Mouse (Mus musculus) heart, embryonic 15.5 days (tissue): ENCODE data around the gene Slc6a21. TPM values are rescaled to one million over a fixed set of nuclear protein-coding genes. Genes with fewer than 3 reads are reported as not detected.
A peak's percentile ranks its signal among the peaks of the same experiment; 100 is the strongest.

Source experiments
- ATAC-seq: fragments of 200-750 bp; cut with Nextera tagmentation; replicated peaks from 2 replicates; pipeline ENCODE4 v1.8.0; 2017; ENCODE audit warnings: low read depth, moderate TSS enrichment; ENCODE audit not compliant: insufficient number of reproducible peaks, insufficient read depth, low FRiP score
- H3K27ac ChIP-seq: fragments of 300-500 bp; sonication (generic); 2 replicates; pipeline ENCODE4 v1.5.1; 2015; ENCODE audit warnings: mild to moderate bottlenecking, inconsistent platforms
- H3K27me3 ChIP-seq: fragments of 300-500 bp; sonication (generic); 2 replicates; pipeline ENCODE4 v1.6.1; 2015; ENCODE audit warnings: inconsistent platforms
- H3K36me3 ChIP-seq: fragments of 300-500 bp; sonication (generic); 2 replicates; pipeline ENCODE4 v1.6.1; 2015; ENCODE audit warnings: mild to moderate bottlenecking, inconsistent platforms
- H3K4me1 ChIP-seq: fragments of 300-500 bp; sonication (generic); replicated peaks from 2 replicates; pipeline ENCODE4 v1.6.1; 2015; ENCODE audit warnings: inconsistent platforms
- H3K4me2 ChIP-seq: fragments of 300-500 bp; sonication (generic); 2 replicates; pipeline ENCODE4 v1.6.1; 2015; ENCODE audit warnings: inconsistent platforms, mild to moderate bottlenecking, moderate library complexity
- H3K4me3 ChIP-seq: fragments of 300-500 bp; sonication (generic); 2 replicates; pipeline ENCODE4 v1.5.1; 2015; ENCODE audit warnings: mild to moderate bottlenecking, inconsistent platforms
- H3K9ac ChIP-seq: fragments of 300-500 bp; sonication (generic); 2 replicates; pipeline ENCODE4 v1.6.1; 2015; ENCODE audit warnings: mild to moderate bottlenecking, inconsistent platforms
- H3K9me3 ChIP-seq: fragments of 300-500 bp; sonication (generic); replicated peaks from 2 replicates; pipeline ENCODE4 v1.6.1; 2016; ENCODE audit warnings: inconsistent platforms
- WGBS: fragments of 180-500 bp; shearing (Covaris S2); methylation state at CpG from one replicate; pipeline ENCODE4 v1.1.7; 2015; ENCODE audit warnings: mixed read lengths; 5-methylcytosine and 5-hydroxymethylcytosine counted together
- polyA plus RNA-seq: library from polyadenylated mRNA; unstranded; fragments of >200 nt; fragmentation: Nextera tagmentation; extraction: Ambion mirVana; gene quantifications from 2 replicates; pipeline ENCODE4 v1.2.1, GENCODE M21; 2015

Slc6a21 gene
- polyA plus RNA-seq, result not detected in 2 replicates

DNA sequence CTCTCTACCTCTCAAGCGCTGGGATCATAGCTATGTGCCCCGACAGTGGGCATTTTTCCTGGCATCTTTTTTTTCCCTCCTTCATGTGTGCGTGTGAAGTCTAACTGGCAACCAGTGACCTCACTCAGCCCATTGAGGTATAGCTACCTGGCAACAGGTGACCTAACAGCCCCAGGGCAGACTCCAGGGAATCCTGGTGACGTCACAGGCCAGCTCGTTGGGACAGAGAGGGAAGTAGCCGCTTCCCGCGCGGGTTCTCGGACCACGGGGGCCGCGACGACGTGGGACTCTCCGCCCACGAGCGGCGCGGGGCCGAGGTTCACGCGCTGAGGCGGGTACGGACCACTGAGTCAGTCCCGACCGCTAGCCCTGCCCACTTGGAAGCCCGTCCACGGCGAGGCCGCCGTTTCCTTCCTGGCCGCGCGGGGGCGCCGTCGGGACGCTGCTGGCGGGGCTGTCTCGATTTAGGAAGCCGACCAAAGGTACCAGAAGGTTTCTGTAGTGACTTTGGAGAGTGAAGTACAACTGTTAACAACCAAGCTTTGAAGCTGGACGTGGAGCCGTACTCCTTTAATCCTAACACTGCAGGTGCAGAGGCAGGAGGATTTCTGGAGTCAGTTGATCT is at the start of gene Slc6a21:
TSS of gene Slc6a21 (plus strand) at position 378 of the 625 bp plus-strand sequence.
- Histone ChIP-seq H3K4me3 (peak within 1 kb of the TSS; percentile 49), H3K4me2 (peak within 1 kb of the TSS; percentile 77), H3K9me3 (no peaks in the 10 kb centered on the region), H3K36me3 (no peaks in the 10 kb centered on the region), H3K9ac (peak within 1 kb of the TSS; percentile 37), H3K27ac (no peak within 1 kb of the TSS), H3K27me3 (peaks cover 12% of the 10 kb centered on the region), H3K4me1 (peaks cover 7% of the 10 kb centered on the region)
- 7% methylated on average over 44 of the region's 44 CpGs for WGBS
- no peak for ATAC-seq

DNA sequence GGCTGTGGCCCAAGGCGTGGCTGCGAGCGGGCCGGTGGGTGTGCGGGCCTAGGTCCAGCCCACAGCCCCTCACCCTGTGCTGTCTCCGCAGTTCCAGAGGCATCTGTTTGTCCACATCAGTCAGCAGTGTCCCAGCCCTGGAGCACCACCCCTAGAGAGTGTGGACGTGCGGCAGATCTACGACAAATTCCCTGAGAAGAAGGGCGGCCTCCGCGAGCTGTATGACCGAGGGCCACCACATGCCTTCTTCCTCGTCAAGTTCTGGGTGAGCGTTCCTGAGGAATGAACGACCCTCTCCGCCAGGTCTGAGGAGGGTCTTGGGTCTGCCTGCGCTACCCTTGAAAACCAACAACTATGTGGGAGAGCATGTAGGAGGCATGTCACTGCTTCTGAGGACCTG is 48.8 kb upstream of the Slc6a21 start:
- no peaks in the 10 kb centered on the region for H3K9me3 ChIP-seq
- H3K4me1 ChIP-seq, result peaks cover 14% of the 10 kb centered on the region
- WGBS, result 91% methylated on average over 18 of the region's 18 CpGs
- no peak for ATAC-seq
- H3K9ac ChIP-seq, result no peak overlapping the region
- H3K4me3 ChIP-seq, result no peak overlapping the region
- H3K27me3 ChIP-seq, result no peaks in the 10 kb centered on the region
- H3K4me2 ChIP-seq, result no peak overlapping the region
- no peak overlapping the region for H3K27ac ChIP-seq
- H3K36me3 ChIP-seq, result peaks cover 85% of the 10 kb centered on the region

DNA sequence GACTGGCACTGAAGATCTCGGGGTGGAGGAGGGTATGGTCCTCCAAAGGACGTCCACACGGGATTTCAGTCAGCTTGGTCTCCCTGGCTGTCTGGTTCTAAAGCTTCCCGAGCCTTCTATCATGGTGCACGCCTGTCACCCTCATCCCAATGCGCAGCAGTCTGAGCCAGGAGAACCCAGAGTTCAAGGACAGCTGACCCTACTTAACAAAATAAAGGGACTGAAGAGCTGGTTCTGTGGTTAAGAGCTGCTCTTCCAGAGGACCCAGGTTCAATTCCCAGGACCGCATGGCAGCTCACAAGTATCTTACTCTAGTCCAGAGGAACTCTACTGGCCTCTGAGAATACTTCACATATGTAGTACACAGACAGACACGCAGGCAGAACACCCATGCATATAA is 48.3 kb upstream of the Slc6a21 start:
- WGBS, result 90% methylated on average over 8 of the region's 8 CpGs
- no peak for ATAC-seq

DNA sequence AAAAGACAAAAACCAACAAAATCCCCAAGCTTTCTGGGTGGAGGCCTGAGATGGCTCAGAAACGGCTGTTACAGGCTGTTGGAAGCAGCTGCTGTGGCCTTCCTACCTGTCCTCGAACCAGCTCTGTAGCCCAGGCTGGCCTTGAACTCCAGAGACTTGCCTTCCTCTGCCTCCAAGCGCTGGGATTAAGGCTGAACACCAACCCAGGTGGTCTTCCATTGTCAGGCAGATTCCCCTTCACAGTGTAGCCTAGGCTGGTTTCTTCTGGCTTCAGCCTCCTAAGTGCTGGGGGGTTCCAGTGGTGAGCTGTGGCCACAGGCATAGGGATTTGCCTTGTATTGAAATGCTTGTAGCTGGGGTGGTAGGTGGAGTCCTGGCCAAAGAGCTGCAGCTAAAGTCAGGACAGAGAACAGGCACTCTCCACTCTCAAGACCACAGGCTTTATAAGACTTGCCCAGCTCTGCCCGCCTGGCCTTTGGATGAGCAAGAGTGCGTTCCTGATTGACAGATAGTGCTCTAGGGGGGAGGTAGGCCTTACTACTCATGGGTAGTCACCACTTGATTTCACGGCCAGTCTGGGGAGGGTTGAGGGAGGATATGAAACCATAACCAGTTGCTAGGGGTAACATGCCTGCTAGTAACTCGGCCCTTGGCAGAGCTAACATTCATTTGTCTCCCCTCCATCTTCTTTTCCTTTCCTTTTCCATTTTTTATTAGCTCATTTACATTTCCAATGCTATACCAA is 47.7 kb upstream of the Slc6a21 start:
- 90% methylated on average over 7 of the region's 7 CpGs for WGBS
- no peak overlapping the region for H3K27ac ChIP-seq
- no peak overlapping the region for H3K9ac ChIP-seq
- no peak for ATAC-seq
- no peak overlapping the region for H3K4me3 ChIP-seq
- H3K27me3 ChIP-seq, result no peaks in the 10 kb centered on the region
- H3K9me3 ChIP-seq, result no peaks in the 10 kb centered on the region
- peaks cover 75% of the 10 kb centered on the region for H3K36me3 ChIP-seq
- peaks cover 24% of the 10 kb centered on the region for H3K4me1 ChIP-seq
- no peak overlapping the region for H3K4me2 ChIP-seq

More for the DNA sequence above, 48.3 kb upstream of the Slc6a21 start:
- Histone ChIP-seq H3K36me3 (peaks cover 80% of the 10 kb centered on the region), H3K4me1 (peaks cover 19% of the 10 kb centered on the region), H3K9me3 (no peaks in the 10 kb centered on the region), H3K9ac (no peak overlapping the region), H3K4me2 (no peak overlapping the region), H3K4me3 (no peak overlapping the region), H3K27me3 (no peaks in the 10 kb centered on the region), H3K27ac (no peak overlapping the region)

DNA sequence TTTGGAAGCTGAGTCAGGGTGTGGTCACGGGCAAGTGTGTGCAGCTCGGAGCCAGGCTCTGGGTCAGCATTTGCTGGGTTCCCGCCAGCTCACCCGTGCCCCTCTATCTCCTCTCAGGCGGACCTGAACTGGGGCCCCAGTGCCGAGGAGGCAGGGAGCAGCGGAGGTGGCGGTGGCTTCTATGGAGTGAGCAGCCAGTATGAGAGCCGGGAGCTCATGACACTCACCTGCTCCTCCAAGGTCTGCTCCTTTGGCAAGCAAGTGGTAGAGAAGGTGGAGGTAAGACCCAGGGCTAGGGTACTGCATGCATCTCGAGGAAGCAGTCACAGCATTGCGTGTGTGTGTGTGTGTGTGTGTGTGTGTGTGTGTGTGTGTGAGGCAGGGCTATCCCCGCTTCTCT is 46.1 kb upstream of the Slc6a21 start:
- 86% methylated on average over 12 of the region's 12 CpGs for WGBS
- Histone ChIP-seq H3K27me3 (no peaks in the 10 kb centered on the region), H3K9ac (no peak overlapping the region), H3K4me1 (peaks cover 39% of the 10 kb centered on the region), H3K4me3 (no peak overlapping the region), H3K27ac (no peak overlapping the region), H3K9me3 (no peaks in the 10 kb centered on the region), H3K36me3 (peaks cover 59% of the 10 kb centered on the region), H3K4me2 (no peak overlapping the region)
- no peak for ATAC-seq

DNA sequence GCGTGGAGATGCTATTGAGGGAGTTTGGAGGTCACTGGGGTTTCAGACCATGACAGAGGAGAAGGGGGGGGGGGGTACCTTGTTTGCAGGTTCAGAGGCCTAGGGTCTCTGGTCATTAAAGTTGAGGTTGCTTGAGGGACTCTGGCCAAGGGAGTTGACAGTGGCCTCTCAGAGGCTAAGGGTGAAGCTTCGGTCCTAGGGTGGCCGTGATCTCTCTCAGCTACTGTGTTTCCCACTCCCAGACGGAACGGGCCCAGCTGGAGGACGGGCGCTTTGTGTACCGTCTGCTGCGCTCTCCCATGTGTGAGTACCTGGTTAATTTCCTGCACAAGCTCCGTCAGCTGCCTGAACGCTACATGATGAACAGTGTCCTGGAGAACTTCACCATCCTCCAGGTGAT is 45.4 kb upstream of the Slc6a21 start:
- Histone ChIP-seq H3K4me2 (no peak overlapping the region), H3K27ac (no peak overlapping the region), H3K4me1 (peaks cover 39% of the 10 kb centered on the region), H3K9ac (no peak overlapping the region), H3K4me3 (no peak overlapping the region), H3K36me3 (peaks cover 51% of the 10 kb centered on the region), H3K27me3 (no peaks in the 10 kb centered on the region), H3K9me3 (no peaks in the 10 kb centered on the region)
- ATAC-seq, result no peak
- WGBS, result 88% methylated on average over 11 of the region's 11 CpGs

DNA sequence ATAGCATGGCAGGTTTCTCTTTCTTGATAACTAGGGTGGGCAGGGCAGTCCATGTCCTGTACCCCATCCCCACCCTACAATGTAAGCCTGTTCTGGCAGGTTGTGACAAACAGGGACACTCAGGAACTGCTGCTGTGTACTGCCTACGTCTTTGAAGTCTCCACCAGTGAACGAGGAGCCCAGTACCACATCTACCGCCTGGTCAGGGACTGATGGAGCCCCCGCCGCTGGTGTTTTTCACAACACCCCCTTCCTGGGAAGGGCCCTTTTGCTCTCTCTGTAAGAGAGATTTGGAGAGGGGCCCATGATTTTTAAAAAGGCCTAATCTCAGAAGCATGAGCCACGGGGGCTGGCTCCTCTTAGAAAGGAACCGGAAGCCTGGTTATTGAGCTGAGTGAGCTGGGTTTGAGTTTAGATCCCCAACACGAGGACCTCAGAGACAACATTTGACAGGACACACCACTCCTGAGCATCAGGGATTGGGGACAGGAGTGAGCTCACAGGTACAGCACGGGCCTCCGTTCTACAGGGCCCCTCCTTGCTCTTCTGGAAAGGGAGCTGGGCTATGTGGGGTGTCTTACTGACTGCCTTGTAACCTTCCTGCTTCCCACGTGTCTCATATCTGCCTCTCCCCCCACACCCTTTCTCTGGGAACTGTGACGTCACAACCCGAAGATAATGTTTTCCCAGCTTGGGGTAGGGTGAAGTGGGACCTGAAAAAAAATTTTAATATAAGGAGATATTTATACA is 44.4 kb upstream of the Slc6a21 start:
- peaks cover 39% of the 10 kb centered on the region for H3K4me1 ChIP-seq
- ATAC-seq, result no peak
- 53% methylated on average over 13 of the region's 13 CpGs for WGBS
- no peak overlapping the region for H3K27ac ChIP-seq
- no peak overlapping the region for H3K9ac ChIP-seq
- no peak overlapping the region for H3K4me2 ChIP-seq
- H3K27me3 ChIP-seq, result no peaks in the 10 kb centered on the region
- H3K9me3 ChIP-seq, result no peaks in the 10 kb centered on the region
- H3K36me3 ChIP-seq, result peaks cover 44% of the 10 kb centered on the region
- no peak overlapping the region for H3K4me3 ChIP-seq

DNA sequence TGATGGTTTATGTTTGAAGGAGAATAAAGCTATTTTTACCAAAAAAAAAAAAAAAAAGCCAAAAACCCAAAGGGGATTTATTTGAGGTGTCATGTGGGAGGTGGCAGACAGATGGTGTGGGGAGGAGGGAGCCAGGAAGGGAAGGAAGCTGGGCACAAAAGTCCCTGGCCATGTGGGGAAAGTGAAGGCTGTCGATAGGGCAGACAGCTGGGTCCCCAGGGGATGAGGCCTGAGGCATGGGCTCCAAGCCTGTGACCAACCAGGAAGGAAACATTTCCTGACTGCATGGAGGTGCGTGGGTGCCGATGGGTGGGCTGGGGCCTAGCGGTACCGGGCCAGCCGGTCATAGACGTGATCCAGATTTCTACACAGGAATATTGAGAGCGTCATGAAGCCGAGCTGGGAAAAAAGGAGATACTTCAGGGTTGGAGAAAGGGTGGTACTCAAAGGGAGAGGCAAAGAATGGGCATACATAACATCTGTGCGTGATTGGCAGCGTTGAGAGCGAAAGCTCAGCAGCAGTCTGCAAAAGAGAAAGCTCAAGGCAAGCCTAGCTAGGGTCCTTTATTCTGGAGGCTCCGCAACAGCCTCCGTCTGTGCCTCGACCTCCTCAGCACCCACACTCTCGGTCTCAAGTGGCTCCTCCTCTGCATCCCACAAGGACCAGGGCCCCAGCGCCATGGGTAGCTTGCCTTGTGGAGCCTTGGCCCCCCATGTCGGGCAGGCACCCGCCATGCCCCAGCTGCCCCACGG is 43.6 kb upstream of the Slc6a21 start:
- H3K27ac ChIP-seq, result no peak overlapping the region
- peak overlapping the region; percentile 58 for H3K4me2 ChIP-seq
- H3K4me1 ChIP-seq, result peaks cover 39% of the 10 kb centered on the region
- H3K9me3 ChIP-seq, result no peaks in the 10 kb centered on the region
- ATAC-seq, result no peak
- 33% methylated on average over 20 of the region's 20 CpGs for WGBS
- no peak overlapping the region for H3K9ac ChIP-seq
- peak overlapping the region; percentile 33 for H3K4me3 ChIP-seq
- H3K36me3 ChIP-seq, result peaks cover 35% of the 10 kb centered on the region
- peaks cover 2% of the 10 kb centered on the region; the same call in 1 of the 2 replicates for H3K27me3 ChIP-seq

DNA sequence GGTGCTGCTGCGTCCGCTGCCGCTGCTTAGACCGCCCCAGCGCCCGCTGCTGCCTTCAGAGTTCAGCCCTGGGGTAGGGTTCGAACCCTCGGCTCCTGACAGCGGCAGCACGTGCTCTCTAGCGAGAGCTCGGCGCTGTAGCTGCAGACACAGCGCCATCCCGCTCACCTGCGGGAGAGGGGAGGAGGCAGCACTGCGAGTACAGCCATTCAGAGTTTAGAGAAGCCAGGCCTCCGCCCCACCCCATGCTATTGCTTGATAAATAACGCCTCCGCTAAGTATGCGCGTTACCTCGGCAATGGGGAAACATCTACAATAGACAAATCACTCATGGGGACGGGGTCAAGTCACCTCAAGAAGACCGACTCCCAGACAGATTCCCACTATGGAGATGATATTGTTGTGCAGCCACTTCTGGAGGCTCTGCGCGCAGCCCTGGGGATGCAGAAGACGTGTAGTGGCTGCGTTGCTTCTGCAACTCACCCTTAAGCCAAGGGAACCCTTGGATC is 42.9 kb upstream of the Slc6a21 start:
- Histone ChIP-seq H3K27ac (peak overlapping the region; percentile 41), H3K36me3 (peaks cover 29% of the 10 kb centered on the region), H3K4me3 (peak overlapping the region; percentile 33), H3K9ac (no peak overlapping the region), H3K9me3 (no peaks in the 10 kb centered on the region), H3K4me2 (peak overlapping the region; percentile 58), H3K27me3 (peaks cover 2% of the 10 kb centered on the region; the same call in 1 of the 2 replicates), H3K4me1 (peaks cover 43% of the 10 kb centered on the region)
- WGBS, result 18% methylated on average over 29 of the region's 29 CpGs
- no peak for ATAC-seq

DNA sequence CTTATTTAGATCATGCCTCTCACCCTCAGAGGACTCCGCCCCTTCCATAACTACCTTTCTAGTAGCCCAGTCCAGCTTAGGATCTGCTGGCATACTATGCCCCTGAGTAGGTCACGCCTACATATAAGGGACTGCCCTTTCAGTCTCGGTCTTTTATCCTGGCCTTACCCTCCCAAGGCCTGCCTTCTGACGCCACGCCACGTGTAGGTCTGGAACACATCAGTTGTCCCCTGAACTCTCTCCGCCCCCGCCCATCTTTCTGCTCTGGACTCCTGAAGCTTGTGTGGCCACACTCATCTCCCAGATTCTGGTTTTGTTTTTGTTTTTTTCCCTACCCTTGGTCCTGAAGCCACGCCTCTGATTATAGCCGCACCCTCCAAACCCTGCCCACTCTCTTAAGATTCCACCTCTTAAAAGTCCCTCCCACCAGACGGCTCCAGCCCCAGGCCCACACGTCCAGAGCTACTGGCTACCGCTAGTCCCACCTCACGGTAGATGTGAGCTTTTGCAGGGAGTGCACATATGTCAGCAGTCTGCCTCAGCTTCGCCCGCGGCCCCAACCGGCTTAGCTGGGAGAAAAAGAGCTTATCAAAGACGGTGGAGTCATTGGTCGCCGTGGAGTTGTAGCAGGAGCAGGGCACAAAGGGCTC is 42.3 kb upstream of the Slc6a21 start:
- Histone ChIP-seq H3K4me2 (peak overlapping the region; percentile 58), H3K9ac (peak overlapping the region; percentile 19; the same call in 1 of the 2 replicates), H3K4me1 (peaks cover 43% of the 10 kb centered on the region), H3K9me3 (no peaks in the 10 kb centered on the region), H3K27me3 (peaks cover 2% of the 10 kb centered on the region; the same call in 1 of the 2 replicates), H3K4me3 (peak overlapping the region; percentile 33), H3K36me3 (peaks cover 24% of the 10 kb centered on the region), H3K27ac (peak overlapping the region; percentile 41)
- peak; percentile 77 for ATAC-seq
- 10% methylated on average over 21 of the region's 21 CpGs for WGBS
